Mouse (Mus musculus): ENCODE measurements around the gene Vmn1r130. TPM values are rescaled to one million over a fixed set of nuclear protein-coding genes. Genes with fewer than 3 reads are reported as not detected.
"Not testable (repeated sequence)": the region's sequence is repeated elsewhere in the genome, so short reads cannot be mapped to it uniquely, and the experiment has no call there.

Gene Vmn1r130
- polyA plus RNA-seq (2011; ENCODE audit: insufficient read depth, insufficient read length, low replicate concordance, missing spikeins) = not detected in 2 replicates

DNA sequence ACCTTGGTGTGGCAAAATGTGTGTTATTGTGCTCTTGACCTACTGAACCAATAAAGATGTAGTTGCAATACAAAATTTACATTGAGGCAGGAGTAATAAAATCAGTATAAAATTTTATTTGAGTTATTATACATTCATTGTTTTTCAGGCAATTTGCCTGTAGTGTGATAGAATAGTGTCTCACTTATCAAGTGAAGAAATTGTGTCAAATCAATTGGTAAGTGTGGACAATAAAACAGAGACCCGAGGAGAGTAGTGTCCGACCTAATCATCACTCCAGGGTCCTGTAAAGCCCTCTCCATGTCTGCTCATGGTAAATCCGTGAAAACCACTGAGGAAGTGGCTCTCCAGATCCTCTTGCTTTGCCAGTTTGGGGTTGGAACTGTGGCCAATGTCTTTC lies at the start of gene Vmn1r130:
Vmn1r130 (plus strand) TSS at position 301 of the 400 bp plus-strand sequence.
- not testable (repeated sequence) for H3K4me1 ChIP-seq (ENCODE audit: control insufficient read depth, insufficient read depth, low read length); H3K4me3 ChIP-seq (replicated peaks; ENCODE audit: control insufficient read depth, low read depth, low read length); H3K27ac ChIP-seq (ENCODE audit: control insufficient read depth, insufficient read depth, low read depth, low read length, poor library complexity)
- WGBS = no CpG with 5 or more reads among the region's 3 CpGs

DNA sequence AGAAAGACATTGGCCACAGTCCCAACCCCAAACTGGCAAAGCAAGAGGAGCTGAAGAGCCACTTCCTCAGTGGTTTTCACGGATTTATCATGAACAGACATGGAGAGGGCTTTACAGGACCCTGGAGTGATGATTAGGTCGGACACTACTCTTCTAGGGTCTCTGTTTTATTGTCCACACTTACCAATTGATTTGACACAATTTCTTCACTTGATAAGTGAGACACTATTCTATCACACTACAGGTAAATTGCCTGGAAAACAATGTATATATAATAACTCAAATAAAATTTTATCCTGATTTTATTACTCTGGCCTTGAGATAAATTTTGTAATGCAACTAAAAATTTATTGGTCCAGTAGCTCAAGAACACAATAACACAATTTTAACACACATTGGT lies 34.4 kb downstream of the Vmn1r130 start, which contains the start of gene Vmn1r131:
Vmn1r131 (minus strand) TSS at position 101 of the 400 bp plus-strand sequence.
- H3K4me3 ChIP-seq (replicated peaks; ENCODE audit: control insufficient read depth, low read depth, low read length); H3K4me1 ChIP-seq (ENCODE audit: control insufficient read depth, insufficient read depth, low read length); H3K27ac ChIP-seq (ENCODE audit: control insufficient read depth, insufficient read depth, low read depth, low read length, poor library complexity): not testable (repeated sequence)
- WGBS = no CpG with 5 or more reads among the region's 2 CpGs

Other genes with a start within 250 kb of the Vmn1r130 start
- not detected in 2 replicates for gene Vmn1r125, start 239.6 kb upstream of the Vmn1r130 start, polyA plus RNA-seq (2011; ENCODE audit: insufficient read depth, insufficient read length, low replicate concordance, missing spikeins)
- not detected in 2 replicates for gene Vmn1r126, start 210.3 kb upstream of the Vmn1r130 start, polyA plus RNA-seq (2011; ENCODE audit: insufficient read depth, insufficient read length, low replicate concordance, missing spikeins)
- not detected in 2 replicates for gene Vmn1r127, start 191.9 kb upstream of the Vmn1r130 start, polyA plus RNA-seq (2011; ENCODE audit: insufficient read depth, insufficient read length, low replicate concordance, missing spikeins)
- gene Vmn1r128, start 162.4 kb upstream of the Vmn1r130 start, polyA plus RNA-seq (2011; ENCODE audit: insufficient read depth, insufficient read length, low replicate concordance, missing spikeins) = not detected in 2 replicates
- gene Vmn1r129, start 150.5 kb upstream of the Vmn1r130 start, polyA plus RNA-seq (2011; ENCODE audit: insufficient read depth, insufficient read length, low replicate concordance, missing spikeins) = not detected in 2 replicates
- gene Gm6882, start 79.0 kb upstream of the Vmn1r130 start, polyA plus RNA-seq (2011; ENCODE audit: insufficient read depth, insufficient read length, low replicate concordance, missing spikeins) = not detected in 2 replicates
- not detected in 2 replicates for gene Vmn1r131, start 34.3 kb downstream of the Vmn1r130 start, polyA plus RNA-seq (2011; ENCODE audit: insufficient read depth, insufficient read length, low replicate concordance, missing spikeins)
- gene Vmn1r132, start 102.3 kb downstream of the Vmn1r130 start, polyA plus RNA-seq (2011; ENCODE audit: insufficient read depth, insufficient read length, low replicate concordance, missing spikeins) = not detected in 2 replicates
- gene Gm4175, start 249.7 kb downstream of the Vmn1r130 start, polyA plus RNA-seq (2011; ENCODE audit: insufficient read depth, insufficient read length, low replicate concordance, missing spikeins) = not detected in 2 replicates